Mouse (Mus musculus) MEL (cell line): ENCODE data around the gene Numbl. TPM values are rescaled to one million over a fixed set of nuclear protein-coding genes. Genes with fewer than 3 reads are reported as not detected.

ENCODE experiments used
- DNase-seq: peaks from one replicate; pipeline ENCODE4 v3.0.0; 2011; ENCODE audit warnings: low read depth, low spot score
- H3K27ac ChIP-seq: 2 replicates; pipeline ENCODE4 v1.5.1; 2012; ENCODE audit warnings: low read depth, mild to moderate bottlenecking, control low read depth, low read length, moderate library complexity; ENCODE audit not compliant: control insufficient read depth
- H3K27me3 ChIP-seq, 2 experiments: fragments of 150-350 bp in 1 of 2; sonication (generic) in 1 of 2; 2 replicates each; pipeline ENCODE4 v1.6.1; 2012; ENCODE audit warnings: low read length in 2 of 2, mild to moderate bottlenecking in 2 of 2, improper control_type of control experiment in 1 of 2, moderate library complexity in 1 of 2; ENCODE audit not compliant: insufficient read depth in 2 of 2, control insufficient read depth in 1 of 2
- H3K36me3 ChIP-seq, 2 experiments: 2 replicates each; pipeline ENCODE4 v1.6.1; 2012 to 2014; ENCODE audit warnings: low read length in 2 of 2, improper control_type of control experiment in 1 of 2, inconsistent platforms in 1 of 2, mild to moderate bottlenecking in 1 of 2; ENCODE audit not compliant: insufficient read depth in 2 of 2, control insufficient read depth in 1 of 2
- H3K4me1 ChIP-seq, 2 experiments: fragments of 150-350 bp in 1 of 2; sonication (generic) in 1 of 2; 2 replicates each; pipeline ENCODE4 v1.6.1; 2012; ENCODE audit warnings: low read length in 2 of 2, improper control_type of control experiment in 1 of 2, mild to moderate bottlenecking in 1 of 2; ENCODE audit not compliant: insufficient read depth in 2 of 2, control insufficient read depth in 1 of 2
- H3K4me3 ChIP-seq, 2 experiments: fragments of 150-350 bp in 1 of 2; sonication (generic) in 1 of 2; 2 replicates each; pipeline ENCODE4 v1.5.1; 2012; ENCODE audit warnings: low read depth in 2 of 2, low read length in 2 of 2, mild to moderate bottlenecking in 2 of 2, moderate library complexity in 2 of 2, control low read depth in 1 of 2, improper control_type of control experiment in 1 of 2; ENCODE audit not compliant: control insufficient read depth in 1 of 2, insufficient read depth in 1 of 2
- H3K79me2 ChIP-seq: 2 replicates; pipeline ENCODE4 v1.6.1; 2012; ENCODE audit warnings: mild to moderate bottlenecking, low read length, moderate library complexity; ENCODE audit not compliant: control insufficient read depth, poor library complexity, insufficient read depth
- H3K9ac ChIP-seq: 2 replicates; pipeline ENCODE4 v1.6.1; 2012; ENCODE audit warnings: low read depth, mild to moderate bottlenecking, control low read depth, low read length, moderate library complexity; ENCODE audit not compliant: control insufficient read depth, poor library complexity, severe bottlenecking
- H3K9me3 ChIP-seq: fragments of 150-350 bp; sonication (generic); replicated peaks from 2 replicates; pipeline ENCODE4 v1.6.1; 2012; ENCODE audit warnings: mild to moderate bottlenecking, low read length, improper control_type of control experiment, moderate library complexity; ENCODE audit not compliant: insufficient read depth
- BHLHE40 ChIP-seq: IDR thresholded peaks from 2 replicates; pipeline ENCODE4 v1.6.1; 2012; ENCODE audit warnings: low read depth, mild to moderate bottlenecking, inconsistent platforms, low read length, improper control_type of control experiment, borderline replicate concordance
- E2F4 ChIP-seq: IDR thresholded peaks from 2 replicates; pipeline ENCODE4 v1.6.1; 2011; ENCODE audit warnings: low read depth, low read length, improper control_type of control experiment, borderline replicate concordance
- ELF1 ChIP-seq: IDR thresholded peaks from 2 replicates; pipeline ENCODE4 v1.6.1; 2014; ENCODE audit warnings: low read depth, mild to moderate bottlenecking, inconsistent platforms, low read length, improper control_type of control experiment, moderate library complexity
- ETS1 ChIP-seq: IDR thresholded peaks from 2 replicates; pipeline ENCODE4 v1.6.1; 2012; ENCODE audit warnings: low read depth, mild to moderate bottlenecking, inconsistent platforms, low read length, improper control_type of control experiment, moderate library complexity
- GABPA ChIP-seq: IDR thresholded peaks from 2 replicates; pipeline ENCODE4 v1.6.1; 2012; ENCODE audit warnings: low read depth, mild to moderate bottlenecking, inconsistent platforms, low read length, improper control_type of control experiment, moderate library complexity
- HCFC1 ChIP-seq: IDR thresholded peaks from 2 replicates; pipeline ENCODE4 v1.6.1; 2012; ENCODE audit warnings: low read depth, mild to moderate bottlenecking, inconsistent platforms, low read length, improper control_type of control experiment, moderate library complexity
- JUND ChIP-seq: IDR thresholded peaks from 2 replicates; pipeline ENCODE4 v1.6.1; 2011; ENCODE audit warnings: low read depth, mild to moderate bottlenecking, improper control_type of control experiment, low read length
- KAT2A ChIP-seq: conservative IDR thresholded peaks from 2 replicates; pipeline ENCODE4 v1.6.1; 2012; ENCODE audit warnings: low read depth, low read length, improper control_type of control experiment, inconsistent platforms
- MAX ChIP-seq: IDR thresholded peaks from 2 replicates; pipeline ENCODE4 v1.6.1; 2011; ENCODE audit warnings: low read length, improper control_type of control experiment
- MAZ ChIP-seq: IDR thresholded peaks from 2 replicates; pipeline ENCODE4 v1.6.1; 2012; ENCODE audit warnings: low read depth, mild to moderate bottlenecking, inconsistent platforms, low read length, improper control_type of control experiment
- MEF2A ChIP-seq: IDR thresholded peaks from 2 replicates; pipeline ENCODE4 v1.6.1; 2014; ENCODE audit warnings: low read depth, mild to moderate bottlenecking, inconsistent platforms, low read length, improper control_type of control experiment; ENCODE audit not compliant: poor library complexity, insufficient replicate concordance, severe bottlenecking; ENCODE audit errors: extremely low read depth
- MXI1 ChIP-seq: IDR thresholded peaks from 2 replicates; pipeline ENCODE4 v1.6.1; 2011; ENCODE audit warnings: mild to moderate bottlenecking, low read depth, low read length, improper control_type of control experiment
- MYB ChIP-seq: IDR thresholded peaks from 2 replicates; pipeline ENCODE4 v1.6.1; 2011; ENCODE audit warnings: mild to moderate bottlenecking, low read depth, low read length, improper control_type of control experiment
- MYC ChIP-seq: IDR thresholded peaks from 2 replicates; pipeline ENCODE4 v1.6.1; 2011; ENCODE audit warnings: low read depth, mild to moderate bottlenecking, low read length, improper control_type of control experiment, moderate library complexity
- NELFE ChIP-seq: IDR thresholded peaks from 2 replicates; pipeline ENCODE4 v1.6.1; 2011; ENCODE audit warnings: low read depth, low read length, improper control_type of control experiment
- NRF1 ChIP-seq: IDR thresholded peaks from 2 replicates; pipeline ENCODE4 v1.6.1; 2014; ENCODE audit warnings: low read depth, mild to moderate bottlenecking, inconsistent platforms, low read length, improper control_type of control experiment, moderate library complexity; ENCODE audit not compliant: poor library complexity, insufficient read depth, severe bottlenecking
- POLR2AphosphoS2 ChIP-seq: IDR thresholded peaks from 2 replicates; pipeline ENCODE4 v1.6.1; 2011; ENCODE audit warnings: low read length, improper control_type of control experiment
- POLR2AphosphoS5 ChIP-seq: IDR thresholded peaks from 2 replicates; pipeline ENCODE4 v1.6.1; 2012; ENCODE audit warnings: low read depth, borderline replicate concordance, mild to moderate bottlenecking, inconsistent platforms, low read length, moderate library complexity, mixed read lengths
- RAD21 ChIP-seq: IDR thresholded peaks from 2 replicates; pipeline ENCODE4 v1.6.1; 2011; ENCODE audit warnings: mild to moderate bottlenecking, low read depth, low read length, improper control_type of control experiment
- RCOR1 ChIP-seq: IDR thresholded peaks from 2 replicates; pipeline ENCODE4 v1.6.1; 2012; ENCODE audit warnings: low read depth, mild to moderate bottlenecking, inconsistent platforms, low read length, improper control_type of control experiment
- SIN3A ChIP-seq: IDR thresholded peaks from 2 replicates; pipeline ENCODE4 v1.6.1; 2012; ENCODE audit warnings: low read length, improper control_type of control experiment, inconsistent platforms
- SMC3 ChIP-seq: IDR thresholded peaks from 2 replicates; pipeline ENCODE4 v1.6.1; 2011; ENCODE audit warnings: low read depth, low read length, improper control_type of control experiment
- TAL1 ChIP-seq: IDR thresholded peaks from 2 replicates; pipeline ENCODE4 v1.6.1; 2012; ENCODE audit warnings: mild to moderate bottlenecking, inconsistent platforms, low read length, moderate library complexity, mixed read lengths
- TBP ChIP-seq: IDR thresholded peaks from 2 replicates; pipeline ENCODE4 v1.8.0; 2011; ENCODE audit warnings: low read depth, low read length, improper control_type of control experiment
- TCF12 ChIP-seq: IDR thresholded peaks from 2 replicates; pipeline ENCODE4 v1.6.1; 2014; ENCODE audit warnings: low read depth, mild to moderate bottlenecking, inconsistent platforms, low read length, improper control_type of control experiment, moderate library complexity
- USF1 ChIP-seq: IDR thresholded peaks from 2 replicates; pipeline ENCODE4 v1.6.1; 2014; ENCODE audit warnings: low read depth, mild to moderate bottlenecking, inconsistent platforms, low read length, improper control_type of control experiment, moderate library complexity
- USF2 ChIP-seq, 2 experiments: IDR thresholded peaks; 2 replicates each; pipeline ENCODE4 v1.6.1; 2011 to 2012; ENCODE audit warnings: improper control_type of control experiment in 2 of 2, low read length in 2 of 2, borderline replicate concordance in 1 of 2, inconsistent platforms in 1 of 2, low read depth in 1 of 2, mild to moderate bottlenecking in 1 of 2; ENCODE audit not compliant: insufficient read depth in 1 of 2
- ZC3H11A ChIP-seq: IDR thresholded peaks from 2 replicates; pipeline ENCODE4 v1.6.1; 2012; ENCODE audit warnings: low read depth, mild to moderate bottlenecking, inconsistent platforms, low read length, improper control_type of control experiment
- ZKSCAN1 ChIP-seq: IDR thresholded peaks from 2 replicates; pipeline ENCODE4 v1.6.1; 2012; ENCODE audit warnings: low read depth, mild to moderate bottlenecking, inconsistent platforms, low read length, improper control_type of control experiment, moderate library complexity
- ZMIZ1 ChIP-seq: IDR thresholded peaks from 2 replicates; pipeline ENCODE4 v1.6.1; 2012; ENCODE audit warnings: low read depth, mild to moderate bottlenecking, inconsistent platforms, low read length, improper control_type of control experiment, moderate library complexity
- polyA plus RNA-seq, 2 experiments: library from polyadenylated mRNA; stranded (reverse) in 1 of 2; unstranded in 1 of 2; fragments of >175 nt in 1 of 2; fragments of >200 nt in 1 of 2; gene quantifications; 2 replicates each; pipeline versions ENCODE4 v1.2.1 to v1.2.4; 2012; ENCODE audit warnings: low replicate concordance in 2 of 2, low read depth in 1 of 2; ENCODE audit not compliant: insufficient read length in 2 of 2, insufficient read depth in 1 of 2, missing spikeins in 1 of 2
- total RNA-seq: library from RNA; depleted of rRNA; stranded (reverse); fragments of 300-350 nt; gene quantifications from 2 replicates; pipeline ENCODE4 v1.2.3, GENCODE M21; 2012

Numbl gene
- total and polyA plus RNA-seq, 3 experiments: 2.2 to 10.6 TPM; not detected in 1

GRCm38 (mm10) chr7:27330709-27331540 lies 72.7 kb downstream of the Numbl start:
- TF ChIP-seq KAT2A (no peak), ETS1 (peak; percentile 55; the same call in 1 of the 2 replicates), MAZ (peak; percentile 78; the same call in 1 of the 2 replicates), TBP (no peak), NRF1 (no peak), POLR2AphosphoS5 (no peak), RAD21 (no peak), POLR2AphosphoS2 (no peak; the same call in 1 of the 2 replicates), BHLHE40 (no peak; the same call in 1 of the 2 replicates), USF1 (0 out of 2 replicates have a peak, but pooled peaks have one; percentile 16), ELF1 (no peak), MEF2A (no peak), JUND (no peak), GABPA (no peak), NELFE (no peak), MYB (no peak), HCFC1 (no peak), SMC3 (no peak), USF2 (IDR thresholded peaks at IDR 0.05; ENCODE audit: borderline replicate concordance in 1 of 2, insufficient read depth in 1 of 2, low read depth in 1 of 2, low read length in 2 of 2) (no peak), ZMIZ1 (no peak), RCOR1 (peak; percentile 6; the same call in 1 of the 2 replicates), SIN3A (peak; percentile 69), MAX (peak; percentile 48; the same call in 1 of the 2 replicates), E2F4 (0 out of 2 replicates have a peak, but pooled peaks have one; percentile 40), TCF12 (no peak), ZC3H11A (no peak), MXI1 (no peak; the same call in none of the 2 replicates), ZKSCAN1 (no peak), MYC (no peak), TAL1 (no peak)
- Histone ChIP-seq H3K36me3 (peaks cover 0 to 2% of the 10 kb centered on the region in 2 experiments; a peak in 2 of 4 replicates), H3K9ac (peak overlapping the region; percentile 43), H3K4me1 (peaks cover 0 to 16% of the 10 kb centered on the region in 2 experiments; a peak in 2 of 4 replicates), H3K27ac (peak overlapping the region; percentile 75), H3K9me3 (no peaks in the 10 kb centered on the region), H3K27me3 (no peaks in the 10 kb centered on the region), H3K79me2 (peaks cover 7% of the 10 kb centered on the region; the same call in 1 of the 2 replicates), H3K4me3 (peak overlapping the region; percentile 48 to 68)
- peak; percentile 98 for DNase-seq
